Mouse (Mus musculus): ENCODE measurements around the gene Gm8857.
"Not testable (repeated sequence)": the region's sequence is repeated elsewhere in the genome, so short reads cannot be mapped to it uniquely, and the experiment has no call there.

Gene Gm8857

DNA sequence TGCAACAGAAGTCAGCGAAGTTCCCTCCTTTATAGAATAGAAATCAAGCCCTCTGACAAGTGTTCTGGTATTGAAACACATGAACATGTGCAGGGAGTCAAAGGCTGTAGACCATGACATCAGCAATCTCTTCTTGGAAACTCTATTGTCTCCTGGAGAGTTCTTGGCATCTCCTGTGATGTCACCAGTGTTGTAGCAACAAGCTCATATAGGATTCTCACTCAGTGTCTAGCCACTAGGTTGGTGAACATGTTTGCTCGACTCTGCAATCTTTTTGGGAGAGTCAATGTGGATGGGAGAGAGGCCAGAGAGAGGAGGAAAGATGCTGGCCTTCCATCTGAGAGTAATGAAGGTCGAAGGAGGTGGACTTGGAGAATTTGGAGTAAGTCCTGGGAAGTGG, at the start of gene Gm8857, which contains the start of gene Gm8871:
TSS of gene Gm8857 (plus strand) at position 303 of the 400 bp plus-strand sequence.
TSS of gene Gm8871 (plus strand) at position 301 of the 400 bp plus-strand sequence.
- not testable (repeated sequence) for DNase-seq (ENCODE audit: low read depth, low spot score)

DNA sequence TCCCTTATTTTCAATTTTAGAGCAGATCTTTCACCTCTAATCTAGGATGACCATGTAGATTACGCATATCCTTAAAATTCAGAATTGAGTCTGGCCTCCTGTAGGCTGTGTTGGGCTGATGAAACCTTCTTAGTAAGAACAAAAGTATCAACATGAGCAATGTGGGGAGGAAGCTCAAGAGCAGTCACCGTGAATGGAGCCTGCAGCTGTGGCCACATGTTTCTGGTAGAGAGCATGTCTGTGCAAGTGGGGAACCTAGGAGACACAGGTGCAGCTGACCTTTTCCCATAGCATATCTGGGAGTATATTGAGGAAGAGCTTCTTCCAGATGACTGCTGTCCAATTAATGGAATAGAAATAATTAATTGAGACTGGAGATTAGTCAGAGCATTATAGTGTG, 5.9 kb downstream of the Gm8857 start:
- DNase-seq (ENCODE audit: low read depth, low spot score): not testable (repeated sequence)

DNA sequence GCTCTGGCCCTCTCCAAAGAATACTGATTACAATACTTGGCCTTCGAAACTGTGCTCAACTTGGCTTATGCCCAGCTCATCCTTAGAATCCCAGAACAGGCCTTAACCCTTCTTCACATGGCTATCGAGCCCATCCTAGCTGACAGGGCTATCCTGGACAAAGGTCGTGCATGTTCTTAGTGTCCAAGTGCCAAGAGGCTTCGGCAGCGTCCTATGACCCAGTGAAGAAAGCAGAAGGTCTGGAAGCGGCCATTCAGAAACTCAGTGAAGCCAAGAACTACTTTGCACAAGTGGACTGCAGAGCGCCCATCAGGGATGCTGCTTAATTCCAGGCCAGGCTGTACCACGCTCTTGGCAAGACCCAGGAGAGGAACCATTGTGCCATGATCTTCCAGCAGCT, 10.4 kb downstream of the Gm8857 start:
- DNase-seq (ENCODE audit: low read depth, low spot score): not testable (repeated sequence)

Data from brain, embryonic 18.5 days (tissue).